Mouse (Mus musculus): ENCODE data around the gene Slc36a1.
A peak's percentile ranks its signal among the peaks of the same experiment; 100 is the strongest.

The Slc36a1 gene

DNA sequence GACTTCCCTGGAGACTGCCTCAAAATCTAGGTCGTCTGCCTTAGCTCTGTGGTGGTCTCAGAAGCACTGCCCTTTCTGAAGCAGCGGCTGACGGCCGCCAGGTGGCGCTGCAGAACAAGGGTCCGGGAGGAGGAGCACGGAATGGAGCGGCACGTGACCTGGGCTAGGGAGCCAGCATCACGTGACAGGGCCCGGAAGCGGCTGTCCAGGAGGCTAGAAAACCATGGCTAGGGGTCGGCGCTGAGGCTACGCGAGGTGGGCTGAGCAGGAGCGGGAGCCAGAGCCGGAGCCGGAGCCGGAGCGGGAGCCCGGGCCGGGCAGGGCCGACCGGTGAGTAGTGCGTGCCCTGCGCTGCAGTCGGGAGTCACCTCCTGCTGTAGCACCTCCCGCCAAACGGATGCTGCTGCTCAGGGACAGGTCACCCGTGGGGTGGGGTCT lies at the start of gene Slc36a1:
Slc36a1 (plus strand) TSS at position 192 of the 438 bp plus-strand sequence.
- DNase-seq (ENCODE audit: low spot score in 2 of 2), result peak; percentile 94 to 96

- DNase-seq (ENCODE audit: low spot score in 2 of 2), result no peak
Measured at GRCm38 (mm10) chr11:55154398-55155069, 49.6 kb upstream of the Slc36a1 start.

GRCm38 (mm10) chr11:55155070-55155421 lies 49.1 kb upstream of the Slc36a1 start:
- no peak for DNase-seq (ENCODE audit: low spot score in 2 of 2)

DNA sequence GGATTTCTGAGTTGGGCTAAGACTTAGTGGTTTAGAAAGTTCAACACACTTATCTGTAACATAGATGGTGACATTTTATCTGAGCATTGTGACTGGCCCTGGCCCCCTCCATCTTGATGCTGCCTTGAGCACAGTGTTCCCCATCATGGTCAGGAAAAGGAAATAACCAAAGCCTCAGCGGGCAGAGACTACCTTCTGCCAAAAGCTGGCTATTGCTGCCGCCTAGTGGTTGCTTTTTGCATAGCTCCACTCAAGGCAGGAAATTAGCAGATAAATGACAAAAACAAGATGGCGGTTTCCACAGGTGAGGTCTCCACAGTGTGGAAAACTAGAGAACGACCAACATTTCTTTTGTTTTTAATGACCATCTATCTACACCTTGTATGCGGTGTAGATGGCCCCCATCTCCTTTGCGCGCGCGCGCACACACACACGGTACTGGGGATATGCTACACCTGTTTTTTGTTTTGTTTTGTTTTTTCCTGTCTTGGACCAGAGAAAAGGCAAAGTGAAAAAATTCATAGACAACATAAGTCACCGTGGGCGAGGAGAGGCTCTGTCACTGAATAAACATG lies 45.3 kb upstream of the Slc36a1 start:
- DNase-seq (ENCODE audit: low spot score in 2 of 2), result peak; percentile 83 to 88

- peak; percentile 58 to 74 for DNase-seq (ENCODE audit: low spot score in 2 of 2)
Measured at GRCm38 (mm10) chr11:55162670-55163069, 41.5 kb upstream of the Slc36a1 start.

DNA sequence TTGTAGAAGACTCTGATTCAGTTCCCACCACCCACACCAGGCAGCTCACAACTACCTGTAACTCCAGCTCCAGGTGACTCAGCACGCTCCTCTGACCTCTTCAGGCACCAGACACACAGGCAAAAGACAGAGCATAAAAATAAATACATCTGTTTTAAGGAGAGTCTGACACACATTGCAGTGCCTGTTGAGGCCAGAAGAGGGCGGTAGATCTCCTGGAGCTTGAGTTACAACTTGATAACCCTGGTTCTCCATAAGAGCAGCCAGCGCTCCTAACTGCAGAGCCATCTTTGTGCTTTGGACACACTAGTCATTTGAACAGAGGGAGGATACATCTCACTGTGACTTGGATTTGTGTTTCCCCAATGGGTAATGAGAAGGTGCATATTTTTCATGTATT lies 39.4 kb upstream of the Slc36a1 start:
- DNase-seq (ENCODE audit: low spot score in 2 of 2), result peak; percentile 36 to 72

- DNase-seq (ENCODE audit: low spot score in 2 of 2), result no peak
Measured at GRCm38 (mm10) chr11:55165748-55166147, 38.4 kb upstream of the Slc36a1 start.

- DNase-seq (ENCODE audit: low spot score in 2 of 2), result no peak
Measured at GRCm38 (mm10) chr11:55168504-55168903, 35.6 kb upstream of the Slc36a1 start.

GRCm38 (mm10) chr11:55168914-55169313 lies 35.2 kb upstream of the Slc36a1 start:
- no peak for DNase-seq (ENCODE audit: low spot score in 2 of 2)

DNA sequence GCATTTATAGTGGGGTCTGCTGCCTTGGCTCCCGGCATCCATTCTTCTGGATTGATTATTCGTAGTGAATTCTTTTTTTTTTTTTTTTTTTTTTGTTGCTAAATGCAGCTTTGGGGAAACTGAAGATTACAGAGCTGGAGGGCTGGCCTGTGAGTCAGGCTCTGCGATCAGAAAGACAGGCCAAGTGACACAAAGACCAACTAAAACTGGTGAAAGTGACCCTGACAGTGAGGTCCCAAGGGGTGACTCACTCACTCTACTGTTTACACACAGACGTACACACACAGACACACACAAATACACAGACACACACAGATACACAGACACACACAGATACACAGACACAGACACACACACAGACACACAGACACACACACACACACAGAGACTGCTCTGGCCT lies 33.6 kb upstream of the Slc36a1 start:
- DNase-seq (ENCODE audit: low spot score in 2 of 2), result no peak

DNA sequence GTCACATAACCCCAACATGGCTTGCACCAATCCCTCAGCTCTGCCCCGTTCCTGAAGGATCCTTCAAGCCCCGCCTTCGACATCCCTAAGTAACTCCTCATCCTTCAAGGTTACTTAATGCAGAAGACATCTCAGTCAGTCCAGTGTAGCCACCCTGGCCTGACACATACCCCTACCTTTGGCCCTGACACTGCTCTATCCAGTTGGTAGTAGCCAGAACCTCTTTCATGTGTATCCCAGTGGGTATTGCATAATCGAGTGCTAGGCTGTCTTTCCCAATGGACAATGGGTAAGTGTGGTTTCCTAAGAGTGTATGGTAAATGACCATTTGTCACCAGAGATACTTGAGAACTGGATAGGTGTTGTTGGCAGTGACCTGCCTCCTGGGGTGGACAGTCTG lies 25.3 kb upstream of the Slc36a1 start:
- no peak for DNase-seq (ENCODE audit: low spot score in 2 of 2)

DNA sequence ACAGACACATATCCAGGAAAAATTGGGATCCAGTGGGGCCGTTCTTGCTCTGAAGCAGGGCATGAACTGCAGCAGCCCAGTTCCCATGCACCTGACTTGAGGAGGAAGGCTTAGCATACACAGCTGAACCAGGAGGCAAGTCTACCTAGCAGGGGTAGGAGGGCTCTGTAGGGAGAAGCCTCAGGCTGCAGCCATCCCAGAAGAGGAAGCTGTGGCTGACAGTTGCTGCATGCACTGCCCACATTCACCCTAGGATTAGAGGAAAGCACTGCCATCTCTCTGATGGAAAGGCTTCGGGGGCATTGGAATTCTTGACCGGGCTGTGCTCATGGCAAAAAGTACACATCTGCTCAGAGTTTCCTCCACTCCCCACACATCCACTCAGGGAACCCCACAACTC lies 24.3 kb upstream of the Slc36a1 start:
- DNase-seq (ENCODE audit: low spot score in 2 of 2), result no peak

DNA sequence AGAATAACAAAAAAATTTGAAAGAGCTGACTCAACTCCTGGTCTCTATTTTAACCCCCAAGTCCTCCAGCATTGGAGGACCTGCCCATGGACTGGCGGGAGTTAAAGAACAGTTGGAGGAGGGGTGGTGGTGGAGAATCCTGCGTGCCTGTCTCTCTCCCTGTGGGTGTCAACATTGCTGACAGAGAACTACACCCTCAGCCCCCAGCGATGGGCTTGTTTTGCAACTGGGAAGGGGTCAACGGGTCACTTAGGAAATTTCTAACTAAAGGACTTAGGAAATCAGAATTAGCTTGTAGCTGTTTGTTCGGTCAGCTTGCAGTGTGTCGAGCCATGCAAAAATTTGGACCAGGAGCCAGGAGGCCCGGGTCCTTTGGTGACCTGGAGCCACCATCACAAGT lies 21.0 kb upstream of the Slc36a1 start:
- no peak for DNase-seq (ENCODE audit: low spot score in 2 of 2)

DNA sequence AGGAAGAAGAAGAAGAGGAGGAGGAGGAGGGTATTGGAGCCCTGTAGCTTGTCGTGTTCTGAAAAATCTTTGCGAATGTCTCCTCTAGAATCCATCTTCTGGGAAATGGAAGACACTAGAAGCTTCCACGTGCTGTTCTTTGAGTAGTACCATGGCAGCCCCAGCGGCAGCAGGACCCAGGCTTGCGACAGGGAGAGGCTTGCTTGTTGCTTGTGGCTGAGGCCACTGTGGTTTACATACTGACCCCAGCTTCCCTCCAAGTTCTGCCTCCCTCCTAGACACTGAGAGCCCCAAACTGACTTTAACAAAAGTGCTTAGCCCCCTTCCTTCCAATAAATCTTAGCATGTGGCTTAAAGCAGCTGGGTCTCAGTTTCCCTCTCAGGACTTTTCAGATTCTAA lies 19.9 kb upstream of the Slc36a1 start:
- no peak for DNase-seq (ENCODE audit: low spot score in 2 of 2)

GRCm38 (mm10) chr11:55184733-55185291 lies 19.3 kb upstream of the Slc36a1 start, which contains the start of gene Slc36a2:
Slc36a2 (minus strand) TSS chr11:55185077.
- DNase-seq (ENCODE audit: low spot score in 2 of 2), result no peak

DNA sequence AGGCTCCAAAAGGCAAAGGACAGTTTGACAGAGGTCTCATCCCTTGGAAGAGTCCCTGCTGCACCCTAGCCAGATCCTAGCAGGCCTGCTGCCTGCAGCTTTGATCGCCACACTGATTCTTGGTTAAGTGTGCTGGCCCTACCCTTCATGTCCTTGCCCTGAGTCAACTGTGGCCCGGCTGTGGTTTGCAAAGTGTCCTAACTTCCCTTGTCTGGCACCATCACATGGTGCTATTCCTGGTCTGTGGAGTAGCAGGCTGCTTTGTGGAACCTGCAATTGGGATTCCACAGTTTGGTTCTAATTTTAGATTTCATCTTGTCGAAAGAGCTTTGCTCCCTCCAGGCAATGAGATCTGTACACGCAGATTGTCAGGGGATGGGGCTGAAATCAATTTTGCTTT lies 16.9 kb upstream of the Slc36a1 start:
- DNase-seq (ENCODE audit: low spot score in 2 of 2), result no peak

- DNase-seq (ENCODE audit: low spot score in 2 of 2), result no peak
Measured at GRCm38 (mm10) chr11:55187777-55188176, 16.4 kb upstream of the Slc36a1 start.

DNA sequence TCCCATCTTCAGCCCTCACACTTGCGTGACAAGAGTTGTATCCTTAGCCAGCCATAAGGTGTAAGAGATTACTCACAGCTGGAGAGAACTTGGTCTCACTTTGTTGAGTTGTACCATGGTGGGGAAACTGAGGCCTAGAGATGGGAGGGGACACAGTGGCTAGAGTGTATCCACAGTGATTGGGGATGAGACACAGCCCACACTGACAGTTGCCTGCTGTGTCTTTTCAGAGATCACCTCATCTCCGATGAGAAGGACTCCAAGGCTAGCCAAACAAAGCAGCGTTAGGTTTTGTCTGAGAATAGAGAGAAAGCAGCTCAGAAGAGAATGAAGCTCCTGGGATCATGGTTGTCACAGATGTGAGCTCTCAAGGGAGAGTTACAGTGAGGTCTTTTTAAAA lies 13.9 kb upstream of the Slc36a1 start:
- DNase-seq (ENCODE audit: low spot score in 2 of 2), result no peak

GRCm38 (mm10) chr11:55197086-55197485 lies 7.1 kb upstream of the Slc36a1 start:
- DNase-seq (ENCODE audit: low spot score in 2 of 2), result no peak

- DNase-seq (ENCODE audit: low spot score in 2 of 2), result no peak
Measured at GRCm38 (mm10) chr11:55197740-55198510, 6.2 kb upstream of the Slc36a1 start.

DNA sequence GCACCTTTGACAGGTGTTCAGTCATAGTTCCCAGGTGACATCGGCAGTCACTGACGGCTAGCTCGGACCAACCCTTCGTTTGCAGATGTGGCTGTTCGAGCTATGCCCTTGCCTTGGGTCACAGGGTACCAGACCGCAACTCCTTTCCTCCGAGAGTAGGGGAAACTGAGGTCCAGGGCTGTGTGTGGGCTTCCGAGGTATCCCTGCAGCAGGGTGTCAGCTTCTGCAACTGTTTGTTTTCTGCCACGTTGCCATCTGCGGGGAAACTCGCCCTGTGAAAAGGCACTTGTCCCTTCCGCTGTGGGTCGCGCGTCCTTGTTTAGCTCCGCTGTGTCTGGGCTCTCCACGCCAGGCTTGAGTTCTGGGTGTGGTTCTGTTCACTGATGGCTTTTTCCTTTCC lies 452 bp downstream of the Slc36a1 start:
- no peak for DNase-seq (ENCODE audit: low spot score in 2 of 2)

DNA sequence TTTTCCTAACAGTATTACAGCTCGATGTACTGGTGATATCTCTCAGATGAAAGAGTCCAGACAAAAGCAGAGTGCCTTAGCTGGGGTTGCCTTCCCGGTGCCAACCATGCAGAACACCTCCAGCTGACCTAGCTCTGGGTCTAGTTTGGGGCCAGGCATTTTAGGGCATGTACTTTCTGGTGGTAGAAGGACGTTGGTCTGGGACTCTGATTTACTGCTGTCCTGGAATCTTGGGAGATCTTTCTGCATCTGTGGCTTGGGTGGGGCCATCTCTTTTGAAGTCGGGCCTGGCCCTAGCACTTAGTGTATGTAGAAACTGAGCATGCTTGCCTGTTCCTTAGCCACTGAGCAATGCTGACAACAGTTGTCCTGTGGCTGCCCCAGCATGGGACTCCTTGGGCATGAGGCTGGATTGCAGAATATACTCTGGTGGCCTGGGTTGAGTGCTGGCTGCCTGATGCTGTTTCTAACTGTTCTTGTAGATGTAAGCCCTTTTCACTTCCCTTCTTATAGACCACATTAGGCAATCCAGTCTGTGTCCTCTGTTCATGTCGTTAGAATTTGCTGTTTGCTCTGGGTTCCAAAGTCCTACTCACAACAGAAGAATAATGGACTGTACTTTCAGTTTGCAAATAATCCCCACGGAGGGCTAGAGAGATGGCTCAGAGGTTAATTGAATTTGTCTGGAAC lies 4.0 kb downstream of the Slc36a1 start:
- DNase-seq (ENCODE audit: low spot score in 2 of 2), result no peak
